Mouse (Mus musculus): Measurements from ENCODE around the gene Pigm. TPM values are rescaled to one million over a fixed set of nuclear protein-coding genes. Genes with fewer than 3 reads are reported as not detected.

The Pigm gene
- polyA plus RNA-seq, 1 experiment: 5.0 TPM

DNA sequence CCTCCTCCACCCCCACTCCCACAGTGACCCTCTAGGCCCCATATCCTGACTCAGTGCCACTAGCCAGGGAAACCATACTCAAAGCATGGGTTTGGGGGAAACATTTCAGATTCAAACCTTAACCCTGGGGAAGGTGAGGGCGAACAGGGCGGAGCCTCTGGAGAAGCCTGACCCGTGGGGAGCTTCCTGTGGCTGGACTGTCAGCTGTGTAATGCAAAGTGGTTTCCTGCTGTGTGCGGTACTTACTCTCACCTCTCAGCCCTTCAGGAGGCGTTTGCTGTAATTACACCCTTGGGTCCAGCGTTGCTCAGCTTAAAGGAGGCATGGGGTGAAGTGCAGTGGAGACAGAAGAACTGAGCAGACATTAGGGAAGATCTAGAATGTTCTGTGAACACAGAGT lies 41.8 kb downstream of the Pigm start:
- no peaks in the 10 kb centered on the region for H3K4me1 ChIP-seq (ENCODE audit: control insufficient read depth, insufficient read depth, insufficient read length, low read length)
- H3K27ac ChIP-seq (replicated peaks; ENCODE audit: low read depth, low read length): no peak overlapping the region
- no peak overlapping the region for H3K4me3 ChIP-seq (ENCODE audit: insufficient read depth, low read depth, low read length)

DNA sequence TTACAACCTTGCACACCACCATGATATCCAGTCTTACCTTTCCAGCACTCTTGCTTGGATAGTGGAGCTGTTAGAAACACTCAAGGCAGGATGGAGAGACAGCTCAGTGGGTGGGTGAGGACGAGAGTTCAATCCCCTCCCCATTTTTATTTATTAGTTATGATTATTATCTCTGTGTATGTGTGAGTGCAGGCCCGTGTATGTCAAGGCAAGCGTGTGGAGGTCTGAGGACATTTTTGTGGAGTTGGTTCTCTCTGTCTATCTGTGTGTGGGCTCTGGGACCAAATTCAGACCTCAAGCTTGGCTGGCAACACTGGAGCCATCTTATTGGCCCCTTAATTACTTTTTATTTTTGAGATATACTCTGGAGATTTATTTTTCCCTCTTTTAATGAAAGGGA lies 42.3 kb downstream of the Pigm start:
- no peak overlapping the region for H3K4me3 ChIP-seq (ENCODE audit: insufficient read depth, low read depth, low read length)

DNA sequence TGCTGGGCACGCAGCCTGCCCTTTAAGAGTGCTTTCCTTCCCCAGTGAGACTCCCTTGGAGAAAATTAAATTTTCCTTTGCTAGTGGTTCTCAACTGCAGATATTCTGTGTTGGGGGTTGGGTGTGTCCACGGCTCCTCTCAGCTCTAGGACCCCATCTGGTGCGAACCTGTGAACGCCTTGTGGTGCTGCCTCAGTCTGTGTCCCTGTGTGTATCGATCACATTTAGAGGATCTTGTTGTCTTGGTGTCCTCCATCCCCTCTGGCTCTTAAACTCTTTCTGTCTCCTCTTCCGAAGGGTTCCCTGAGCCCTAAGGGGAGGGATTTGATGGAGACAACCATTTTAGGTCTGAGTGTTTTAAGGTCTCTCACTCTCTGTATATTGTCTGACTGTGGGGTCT lies 43.8 kb downstream of the Pigm start:
- no peak overlapping the region for H3K27ac ChIP-seq (replicated peaks; ENCODE audit: low read depth, low read length)
- no peak overlapping the region for H3K4me3 ChIP-seq (ENCODE audit: insufficient read depth, low read depth, low read length)
- no peaks in the 10 kb centered on the region for H3K4me1 ChIP-seq (ENCODE audit: control insufficient read depth, insufficient read depth, insufficient read length, low read length)

More for the DNA sequence above, 42.3 kb downstream of the Pigm start:
- H3K27ac ChIP-seq (replicated peaks; ENCODE audit: low read depth, low read length): no peak overlapping the region
- H3K4me1 ChIP-seq (ENCODE audit: control insufficient read depth, insufficient read depth, insufficient read length, low read length): no peaks in the 10 kb centered on the region

- Histone ChIP-seq H3K27ac (replicated peaks; ENCODE audit: low read depth, low read length) (peak overlapping the region; percentile 35; the same call in 1 of the 2 replicates), H3K4me1 (ENCODE audit: control insufficient read depth, insufficient read depth, insufficient read length, low read length) (no peaks in the 10 kb centered on the region), H3K4me3 (ENCODE audit: insufficient read depth, low read depth, low read length) (no peak overlapping the region)
Observed at GRCm38 (mm10) chr1:172423393-172423792, 47.0 kb downstream of the Pigm start.

- H3K4me3 ChIP-seq (ENCODE audit: insufficient read depth, low read depth, low read length): no peak overlapping the region
- no peak overlapping the region for H3K27ac ChIP-seq (replicated peaks; ENCODE audit: low read depth, low read length)
- H3K4me1 ChIP-seq (ENCODE audit: control insufficient read depth, insufficient read depth, insufficient read length, low read length): peaks cover 4% of the 10 kb centered on the region; the same call in 1 of the 2 replicates
Observed at GRCm38 (mm10) chr1:172426419-172426818, 50.1 kb downstream of the Pigm start.

DNA sequence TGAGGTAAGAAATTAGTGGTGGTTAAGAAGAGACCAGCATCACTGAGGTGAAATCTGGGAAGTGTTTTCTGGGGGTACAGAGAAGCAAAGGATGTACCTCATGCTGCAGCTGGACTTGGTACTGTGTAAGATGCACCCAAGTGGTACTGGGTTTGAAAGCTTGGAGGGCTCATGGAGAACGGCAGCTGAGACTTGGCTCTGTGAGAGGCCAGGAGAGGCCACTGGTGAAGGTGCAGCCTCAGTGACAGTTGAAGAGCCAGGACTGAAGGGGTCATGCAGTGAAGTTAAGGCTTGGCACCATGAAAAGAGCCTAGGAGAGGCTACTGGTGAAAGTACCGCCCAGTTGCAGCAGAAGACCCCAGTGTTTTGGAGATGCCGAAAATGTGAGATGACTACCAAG lies 51.5 kb downstream of the Pigm start:
- H3K27ac ChIP-seq (replicated peaks; ENCODE audit: low read depth, low read length): no peak overlapping the region
- no peak overlapping the region for H3K4me3 ChIP-seq (ENCODE audit: insufficient read depth, low read depth, low read length)
- peaks cover 10% of the 10 kb centered on the region; the same call in 1 of the 2 replicates for H3K4me1 ChIP-seq (ENCODE audit: control insufficient read depth, insufficient read depth, insufficient read length, low read length)

DNA sequence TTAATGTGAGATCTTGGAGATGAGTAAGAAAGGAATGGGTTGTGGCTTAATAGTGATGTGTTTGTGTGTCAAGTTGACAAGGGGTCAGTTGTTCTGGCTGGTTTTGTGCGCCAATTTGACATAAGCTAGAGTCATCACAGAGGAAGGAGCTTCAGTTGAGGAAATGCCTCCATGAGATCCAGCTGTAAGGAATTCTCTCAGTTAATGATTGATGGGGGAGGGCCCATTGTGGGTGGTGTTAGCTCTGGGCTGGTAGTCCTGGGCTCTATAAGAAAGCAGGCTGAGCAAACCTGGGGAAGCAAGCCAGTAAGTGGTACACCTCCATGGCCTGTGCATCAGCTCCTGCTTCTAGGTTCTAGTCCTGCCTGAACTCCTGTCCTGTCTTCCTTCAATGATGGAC lies 52.3 kb downstream of the Pigm start:
- Histone ChIP-seq H3K4me1 (ENCODE audit: control insufficient read depth, insufficient read depth, insufficient read length, low read length) (peaks cover 10% of the 10 kb centered on the region; the same call in 1 of the 2 replicates), H3K27ac (replicated peaks; ENCODE audit: low read depth, low read length) (0 out of 2 replicates have a peak overlapping the region, but pooled peaks have one; percentile 22), H3K4me3 (ENCODE audit: insufficient read depth, low read depth, low read length) (no peak overlapping the region)

DNA sequence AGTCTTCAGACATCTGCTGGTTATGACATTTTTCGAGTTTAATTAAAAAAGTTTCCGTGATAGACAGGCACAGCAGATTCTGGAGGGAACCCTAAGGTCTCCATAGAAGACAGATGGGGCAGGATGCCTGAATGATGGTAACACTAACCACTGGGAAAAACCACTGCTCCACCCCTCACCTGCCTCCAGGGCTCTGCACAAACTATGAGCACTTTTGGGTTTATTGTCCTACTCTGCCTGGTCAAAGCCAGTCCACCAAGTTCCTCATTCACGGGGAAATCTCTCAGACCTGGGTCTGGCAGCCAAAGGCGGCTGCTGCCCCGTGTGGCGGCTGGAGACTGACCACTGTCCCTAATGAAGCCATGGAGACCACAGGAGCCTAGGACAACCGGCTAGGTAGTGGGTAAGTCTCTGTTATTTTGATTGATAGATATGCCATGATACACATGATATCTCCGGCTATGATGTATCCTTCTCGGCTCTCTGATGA lies 54.4 kb downstream of the Pigm start:
- H3K4me1 ChIP-seq (ENCODE audit: control insufficient read depth, insufficient read depth, insufficient read length, low read length): peaks cover 10% of the 10 kb centered on the region; the same call in 1 of the 2 replicates
- no peak overlapping the region for H3K4me3 ChIP-seq (ENCODE audit: insufficient read depth, low read depth, low read length)
- H3K27ac ChIP-seq (replicated peaks; ENCODE audit: low read depth, low read length): no peak overlapping the region

DNA sequence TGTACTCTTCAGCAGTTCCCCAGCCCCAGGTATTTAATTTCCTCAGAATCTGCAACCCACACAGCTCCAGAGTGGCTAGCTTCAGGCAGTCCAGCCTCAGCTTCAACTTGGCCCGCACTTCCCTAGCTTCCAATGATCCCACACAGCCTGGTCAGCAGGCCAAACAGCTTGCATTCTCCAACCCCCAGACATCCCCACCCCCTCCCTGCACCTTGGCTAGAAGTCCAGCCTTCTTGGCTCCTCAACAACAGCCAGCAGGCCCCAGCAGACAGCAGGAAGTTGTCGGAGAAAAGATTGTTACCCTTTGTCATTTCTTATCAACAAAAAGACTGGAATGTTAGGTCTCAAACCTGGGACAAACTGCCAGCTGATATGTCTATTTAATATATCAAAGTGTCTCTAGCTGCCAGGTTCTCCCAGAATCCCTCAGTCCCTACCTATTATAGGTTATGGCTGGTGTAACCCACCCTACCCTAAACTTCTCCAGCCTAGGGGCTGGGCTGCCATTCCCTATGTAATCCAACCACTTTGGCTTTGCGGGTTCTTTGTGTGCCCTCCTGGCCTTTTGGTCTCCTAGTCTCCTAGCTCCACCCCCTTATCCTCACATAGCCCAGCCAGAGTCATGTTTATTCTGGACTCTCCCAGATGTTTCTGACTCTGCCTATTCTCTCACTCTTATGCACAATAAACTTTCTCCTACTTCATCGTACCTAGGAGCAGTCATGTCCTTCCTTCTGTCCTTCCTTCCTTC lies 55.7 kb downstream of the Pigm start:
- Histone ChIP-seq H3K4me3 (ENCODE audit: insufficient read depth, low read depth, low read length) (no peak overlapping the region), H3K4me1 (ENCODE audit: control insufficient read depth, insufficient read depth, insufficient read length, low read length) (peaks cover 10% of the 10 kb centered on the region; the same call in 1 of the 2 replicates), H3K27ac (replicated peaks; ENCODE audit: low read depth, low read length) (0 out of 2 replicates have a peak overlapping the region, but pooled peaks have one; percentile 36)

DNA sequence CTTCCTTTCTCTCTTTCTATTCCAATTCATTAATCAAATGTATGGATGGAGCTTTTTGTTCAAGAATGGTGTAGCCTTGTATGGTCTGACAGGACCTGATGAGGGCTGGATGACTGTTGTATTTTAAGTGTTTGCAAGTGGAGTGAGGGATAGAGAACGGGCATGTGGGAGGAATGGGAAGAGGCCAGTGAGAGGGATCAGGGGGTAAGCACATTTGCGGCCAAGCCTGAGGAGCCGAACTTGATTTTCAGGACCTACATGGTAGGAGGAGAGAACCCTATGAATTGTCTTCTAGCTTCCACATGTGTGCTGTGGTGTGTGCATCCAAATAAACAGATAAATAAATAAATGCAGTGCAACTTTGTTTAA lies 56.2 kb downstream of the Pigm start:
- H3K4me3 ChIP-seq (ENCODE audit: insufficient read depth, low read depth, low read length): no peak overlapping the region
- peaks cover 10% of the 10 kb centered on the region; the same call in 1 of the 2 replicates for H3K4me1 ChIP-seq (ENCODE audit: control insufficient read depth, insufficient read depth, insufficient read length, low read length)
- 0 out of 2 replicates have a peak overlapping the region, but pooled peaks have one; percentile 36 for H3K27ac ChIP-seq (replicated peaks; ENCODE audit: low read depth, low read length)

- Histone ChIP-seq H3K4me3 (ENCODE audit: insufficient read depth, low read depth, low read length) (no peak overlapping the region), H3K4me1 (ENCODE audit: control insufficient read depth, insufficient read depth, insufficient read length, low read length) (peaks cover 10% of the 10 kb centered on the region; the same call in 1 of the 2 replicates), H3K27ac (replicated peaks; ENCODE audit: low read depth, low read length) (no peak overlapping the region)
Observed at GRCm38 (mm10) chr1:172433012-172433850, 56.9 kb downstream of the Pigm start.

Other genes starting within 250 kb of the Pigm start
- gene Pex19, start 249.8 kb upstream of the Pigm start, polyA plus RNA-seq (2012; ENCODE audit: insufficient read depth, insufficient read length, missing spikeins): 185 and 215 TPM in 2 replicates
- 49.0 and 61.8 TPM in 2 replicates for gene Dcaf8, start 228.5 kb upstream of the Pigm start, polyA plus RNA-seq (2012; ENCODE audit: insufficient read depth, insufficient read length, missing spikeins)
- 41.7 and 43.8 TPM in 2 replicates for gene Pea15a, start 169.7 kb upstream of the Pigm start, polyA plus RNA-seq (2012; ENCODE audit: insufficient read depth, insufficient read length, missing spikeins)
- gene Casq1, start 156.7 kb upstream of the Pigm start, polyA plus RNA-seq (2012; ENCODE audit: insufficient read depth, insufficient read length, missing spikeins): 29.6 and 47.6 TPM in 2 replicates
- gene Atp1a4, start 118.1 kb upstream of the Pigm start, polyA plus RNA-seq (2012; ENCODE audit: insufficient read depth, insufficient read length, missing spikeins): not detected in 2 replicates
- 4.3 and 10.5 TPM in 2 replicates for gene Igsf8, start 114.9 kb upstream of the Pigm start, polyA plus RNA-seq (2012; ENCODE audit: insufficient read depth, insufficient read length, missing spikeins)
- 428 and 499 TPM in 2 replicates for gene Atp1a2, start 78.5 kb upstream of the Pigm start, polyA plus RNA-seq (2012; ENCODE audit: insufficient read depth, insufficient read length, missing spikeins)
- not detected in 2 replicates for gene Kcnj9, start 47.2 kb upstream of the Pigm start, polyA plus RNA-seq (2012; ENCODE audit: insufficient read depth, insufficient read length, missing spikeins)
- gene Kcnj10, start 35.3 kb upstream of the Pigm start, polyA plus RNA-seq (2012; ENCODE audit: insufficient read depth, insufficient read length, missing spikeins): not detected in 2 replicates
- gene Slamf9, start 98.8 kb downstream of the Pigm start, polyA plus RNA-seq (2012; ENCODE audit: insufficient read depth, insufficient read length, missing spikeins): 3.5 and 4.5 TPM in 2 replicates
- gene Igsf9, start 105.2 kb downstream of the Pigm start, polyA plus RNA-seq (2012; ENCODE audit: insufficient read depth, insufficient read length, missing spikeins): 0.96 TPM in 1 of 2 replicates, not detected in the other
- 26.2 and 29.3 TPM in 2 replicates for gene Tagln2, start 123.5 kb downstream of the Pigm start, polyA plus RNA-seq (2012; ENCODE audit: insufficient read depth, insufficient read length, missing spikeins)
- gene Cfap45, start 144.3 kb downstream of the Pigm start, polyA plus RNA-seq (2012; ENCODE audit: insufficient read depth, insufficient read length, missing spikeins): not detected in 2 replicates
- not detected in 2 replicates for gene Vsig8, start 179.4 kb downstream of the Pigm start, polyA plus RNA-seq (2012; ENCODE audit: insufficient read depth, insufficient read length, missing spikeins)
- 1.4 TPM in 1 of 2 replicates, not detected in the other for gene Slamf8, start 214.0 kb downstream of the Pigm start, polyA plus RNA-seq (2012; ENCODE audit: insufficient read depth, insufficient read length, missing spikeins)
- not detected in 2 replicates for gene Fcrl6, start 226.0 kb downstream of the Pigm start, polyA plus RNA-seq (2012; ENCODE audit: insufficient read depth, insufficient read length, missing spikeins)